Mouse (Mus musculus) heart, postnatal 14 days (tissue): ENCODE measurements around the gene Ddx28. TPM values are rescaled to one million over a fixed set of nuclear protein-coding genes. Genes with fewer than 3 reads are reported as not detected.

ENCODE experiments used
- DNase-seq, 2 experiments: peaks; one replicate each; pipeline ENCODE4 v3.0.0; 2021 to 2022
- intact Hi-C: fragments of 180-260 bp; cut with DNase I; formaldehyde crosslinking; loops from one replicate; pipeline ENCODE4 v1.15.1; 2025
- long read RNA-seq, 2 experiments: library from polyadenylated mRNA; stranded (forward); transcript quantifications; one replicate each; pipeline ENCODE4 v2.0.0; 2021
- total RNA-seq, 2 experiments: library from RNA; stranded (reverse); gene quantifications; 2 replicates each; pipeline ENCODE4 v1.2.3; 2021

Gene Ddx28
- total RNA-seq = 1 to 10 TPM; 9.5 to 9.9 TPM
- long read RNA-seq, experiment 1, transcript Ddx28-201 (1 exons, 2,262 nt) = major isoform, 28 of 28 reads
- long read RNA-seq, experiment 1, partial matches to known transcripts = 0 of 28 reads
- long read RNA-seq, experiment 1, other reads (novel, unspliced or antisense) = 0 of 28 reads
- long read RNA-seq, experiment 2, transcript Ddx28-201 (1 exons, 2,262 nt) = major isoform, 25 of 25 reads
- long read RNA-seq, experiment 2, partial matches to known transcripts = 0 of 25 reads
- long read RNA-seq, experiment 2, other reads (novel, unspliced or antisense) = 0 of 25 reads

- intact Hi-C loops = loop anchor here (2.0 to 5.0 kb wide), 2 partner anchors 111 to 304 kb away; partner anchors contain the start of genes 4933405L10Rik, Enkd1 and Pskh1
Observed at GRCm38 (mm10) chr8:106011643-106011986, at the start of gene Ddx28. Gene Ddx28, minus strand, starts transcription at chr8:106011882.

DNA sequence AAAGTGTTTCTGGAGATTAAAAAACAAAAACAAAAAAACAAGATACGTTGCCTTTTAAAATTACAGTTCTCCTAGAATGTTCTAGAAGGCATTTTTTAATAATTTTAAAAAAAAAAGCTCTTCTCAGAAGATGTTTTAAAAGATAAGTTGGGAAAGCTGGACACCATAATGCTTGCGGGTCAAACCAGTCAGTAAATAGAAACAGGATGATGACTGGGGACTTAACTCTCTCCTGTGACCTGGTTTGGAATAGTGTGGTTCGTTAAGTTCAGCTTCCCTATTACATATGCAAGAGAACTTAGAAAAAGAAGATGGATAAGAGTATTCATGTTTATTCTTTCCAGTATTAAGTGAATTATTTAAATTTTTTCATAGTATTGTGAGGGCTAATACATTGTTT is 48.8 kb upstream of the Ddx28 start:
- intact Hi-C loops = no loop called here
- DNase-seq = no peak

More at GRCm38 (mm10) chr8:106011643-106011986, at the start of gene Ddx28:
- no peak for DNase-seq

- intact Hi-C loops = no loop called here
- peak in 1 of 2 experiments; percentile 65 for DNase-seq
Observed at GRCm38 (mm10) chr8:106059613-106060371, 48.1 kb upstream of the Ddx28 start.

DNA sequence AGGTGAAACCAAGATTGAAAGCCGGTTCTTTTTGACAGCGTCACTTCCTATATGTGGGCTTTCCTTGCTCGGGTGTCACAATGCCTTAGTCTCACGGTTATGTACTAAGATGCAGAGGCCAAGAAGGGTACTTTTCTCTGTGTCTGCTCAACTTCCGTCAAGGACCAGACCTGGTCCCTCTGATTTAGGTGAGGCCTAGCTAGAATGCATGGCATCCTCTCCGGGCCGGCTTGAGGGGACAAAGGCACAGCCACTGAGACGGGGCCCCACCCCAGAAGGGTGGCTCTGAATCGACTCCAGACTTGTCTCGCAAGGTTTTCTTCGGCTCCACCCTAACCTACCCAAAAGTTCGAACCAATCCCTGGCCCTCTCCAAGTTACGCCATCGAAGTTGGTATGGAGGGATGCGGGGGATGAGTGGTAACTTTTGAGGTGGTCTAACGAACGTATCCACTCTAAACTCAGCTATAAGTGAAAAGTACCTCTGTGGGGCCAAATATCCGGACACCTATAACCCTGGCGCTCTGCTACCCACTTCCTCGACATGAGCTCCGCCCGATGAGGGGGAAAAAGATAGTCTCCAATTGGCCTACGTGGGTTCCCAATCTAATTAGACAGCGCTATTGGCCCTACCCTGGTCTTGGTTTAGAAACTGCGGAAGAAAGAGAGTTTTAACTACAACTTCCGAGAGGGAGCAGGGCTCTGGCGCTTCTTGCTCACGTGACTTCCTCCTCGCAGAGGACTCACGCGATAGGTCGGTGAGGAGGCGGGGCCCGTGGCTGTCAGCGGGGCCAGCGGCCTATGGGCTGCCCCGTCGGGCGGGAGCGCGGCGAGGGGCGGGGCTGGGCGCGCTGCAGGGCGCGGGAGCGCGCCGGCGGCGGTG is 47.3 kb upstream of the Ddx28 start, which contains the start of gene Nfatc3:
TSS of gene Nfatc3 (plus strand) at position 110 of the 882 bp plus-strand sequence.
- intact Hi-C loops = no loop called here

DNA sequence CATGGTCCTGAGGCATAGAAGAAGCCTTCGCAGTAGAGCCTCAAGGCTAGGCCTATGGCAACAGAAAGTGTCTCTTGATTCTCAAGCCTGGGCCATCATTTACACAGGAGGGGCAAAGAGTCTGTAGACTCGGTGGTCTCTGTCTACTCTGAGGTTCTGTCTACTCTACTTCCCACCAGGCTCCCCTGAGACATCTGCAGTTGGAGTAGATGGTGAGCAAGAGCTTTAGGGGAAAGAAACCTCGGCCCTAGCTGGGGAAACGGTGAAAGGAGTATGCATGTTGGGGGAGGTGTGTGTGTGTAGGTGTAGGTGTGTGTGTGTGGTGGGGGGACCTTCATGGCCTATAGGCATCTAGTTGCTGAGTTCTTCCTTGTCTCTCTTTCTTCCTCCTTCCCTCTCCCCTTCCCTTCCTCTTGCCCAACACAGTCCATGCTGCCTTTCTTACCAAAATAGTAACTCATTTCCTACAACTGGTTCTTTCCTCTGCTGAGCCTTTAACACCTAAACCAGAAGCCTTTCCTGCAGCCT is 44.8 kb upstream of the Ddx28 start:
- DNase-seq = no peak
- intact Hi-C loops = no loop called here

More for the DNA sequence above, 47.3 kb upstream of the Ddx28 start, which contains the start of gene Nfatc3:
- peak; percentile 97 to 98 for DNase-seq

DNA sequence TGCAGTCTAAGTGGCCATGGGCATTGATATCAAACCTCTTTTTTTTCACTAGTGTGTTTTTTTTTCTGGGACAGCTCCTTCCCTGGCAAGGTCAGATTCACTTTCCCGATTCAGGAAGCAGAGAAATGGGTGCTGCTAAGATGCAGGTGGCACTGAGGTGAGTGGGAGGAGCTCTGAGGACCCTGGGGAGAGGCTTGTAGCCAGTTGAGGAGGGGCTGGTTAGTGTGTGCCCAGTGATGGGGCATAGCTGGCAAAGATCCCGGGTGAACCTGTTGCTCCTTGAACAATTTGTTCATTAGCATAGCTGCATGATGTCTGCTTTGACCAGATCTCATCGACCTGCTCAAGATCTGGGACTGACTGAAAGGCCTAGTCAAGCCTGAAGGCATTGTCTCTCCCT is 43.4 kb upstream of the Ddx28 start:
- intact Hi-C loops = no loop called here

DNA sequence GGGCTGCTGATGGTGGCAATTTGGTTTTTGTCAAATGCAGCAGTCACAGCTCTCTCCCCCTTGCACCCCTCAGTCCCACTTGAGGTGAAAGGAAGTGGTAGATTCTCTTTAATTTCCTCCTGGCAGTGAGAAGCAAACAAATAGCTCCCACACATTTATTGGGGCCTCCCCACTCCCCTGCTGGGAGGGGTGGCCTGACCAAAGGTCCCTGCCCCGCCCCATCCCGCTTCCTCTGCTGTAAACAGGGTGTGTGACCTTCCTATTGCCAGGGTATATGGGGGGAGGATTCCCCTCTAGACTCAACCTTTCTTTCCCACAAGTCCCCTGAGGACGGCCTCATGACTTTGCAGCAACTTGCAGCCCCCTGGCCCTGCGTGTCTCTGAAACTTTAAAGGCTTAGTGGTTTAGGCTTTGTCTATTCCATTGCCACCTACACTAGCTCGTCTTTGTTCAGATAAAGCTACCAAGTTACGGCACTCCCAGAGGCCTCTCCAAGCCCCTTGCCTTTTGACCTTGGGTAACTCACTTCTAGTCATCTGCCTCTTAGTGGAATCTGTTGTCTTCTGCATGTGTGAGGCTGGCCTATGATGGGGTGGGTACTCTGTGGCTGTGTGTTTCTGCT is 42.6 kb upstream of the Ddx28 start:
- intact Hi-C loops = no loop called here
- peak; percentile 38 to 47 for DNase-seq

More for the DNA sequence above, 43.4 kb upstream of the Ddx28 start:
- DNase-seq = no peak

DNA sequence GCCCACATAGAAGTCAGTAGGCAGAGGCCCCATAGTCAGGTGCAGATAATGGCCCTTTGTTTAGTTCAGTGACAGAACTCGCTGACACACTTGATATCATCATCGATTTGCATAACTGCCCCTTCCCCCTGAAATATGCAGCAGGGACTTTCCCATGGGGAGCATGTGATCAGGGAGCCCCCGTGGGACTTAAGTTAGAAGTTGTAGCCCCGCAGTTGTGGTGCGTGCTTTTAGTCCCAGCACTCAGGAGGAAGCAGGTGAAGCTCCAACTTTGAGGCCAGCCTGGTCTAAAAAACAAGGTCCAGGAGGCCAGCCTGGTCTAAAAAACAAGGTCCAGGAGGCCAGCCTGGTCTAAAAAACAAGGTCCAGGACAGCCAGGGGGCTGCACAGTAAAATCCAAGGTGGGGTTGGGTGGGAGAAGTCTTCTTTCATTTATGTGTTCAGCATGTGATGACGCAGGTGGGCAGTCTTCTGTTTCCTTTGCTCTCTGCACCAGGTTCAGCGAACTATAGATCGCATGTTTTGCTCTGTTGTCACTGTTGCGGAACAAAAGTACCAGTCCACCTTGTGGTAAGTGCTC is 40.9 kb upstream of the Ddx28 start:
- intact Hi-C loops = no loop called here
- DNase-seq = no peak

DNA sequence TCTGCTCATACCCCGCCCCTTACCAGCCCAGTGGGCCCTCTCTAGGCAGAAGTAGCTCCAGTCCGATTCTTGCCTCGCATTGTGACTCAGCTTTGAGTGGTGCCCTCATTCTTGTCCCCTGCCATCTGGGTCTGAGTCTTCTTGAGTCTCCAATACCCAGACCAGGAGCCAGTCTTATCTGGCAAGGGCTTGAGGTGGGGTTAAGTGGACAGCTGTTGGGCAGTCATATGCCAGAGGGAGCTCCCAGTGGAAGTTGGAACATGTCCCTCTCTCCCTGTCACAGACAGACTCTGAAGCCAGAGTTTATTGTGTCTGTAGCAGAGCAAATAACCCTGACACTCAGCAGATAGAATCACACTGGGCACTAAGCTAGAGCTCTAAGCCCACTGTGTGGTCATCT is 39.4 kb upstream of the Ddx28 start:
- intact Hi-C loops = no loop called here
- no peak for DNase-seq

DNA sequence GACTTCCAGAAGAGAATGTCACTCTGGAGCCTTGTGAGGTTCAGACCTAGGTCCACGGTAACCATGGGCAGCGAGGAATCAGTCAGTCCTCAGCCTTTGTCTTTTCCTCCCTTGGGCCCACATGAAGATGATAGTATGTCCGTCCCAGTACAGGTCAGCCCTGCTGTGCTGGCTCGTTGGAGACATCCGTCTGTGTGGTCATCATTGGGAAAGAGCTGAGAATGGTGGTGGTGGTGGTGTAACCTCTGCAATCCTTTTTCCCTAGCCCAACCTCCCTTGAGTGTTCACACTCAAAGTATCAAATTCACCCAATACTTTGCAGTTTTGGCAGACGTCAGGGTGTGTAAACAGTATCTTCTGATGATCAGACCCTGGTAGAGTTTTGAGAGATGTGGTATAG is 38.2 kb upstream of the Ddx28 start:
- intact Hi-C loops = no loop called here
- no peak for DNase-seq

GRCm38 (mm10) chr8:106047854-106048630 is 36.4 kb upstream of the Ddx28 start:
- DNase-seq = no peak
- intact Hi-C loops = no loop called here

DNA sequence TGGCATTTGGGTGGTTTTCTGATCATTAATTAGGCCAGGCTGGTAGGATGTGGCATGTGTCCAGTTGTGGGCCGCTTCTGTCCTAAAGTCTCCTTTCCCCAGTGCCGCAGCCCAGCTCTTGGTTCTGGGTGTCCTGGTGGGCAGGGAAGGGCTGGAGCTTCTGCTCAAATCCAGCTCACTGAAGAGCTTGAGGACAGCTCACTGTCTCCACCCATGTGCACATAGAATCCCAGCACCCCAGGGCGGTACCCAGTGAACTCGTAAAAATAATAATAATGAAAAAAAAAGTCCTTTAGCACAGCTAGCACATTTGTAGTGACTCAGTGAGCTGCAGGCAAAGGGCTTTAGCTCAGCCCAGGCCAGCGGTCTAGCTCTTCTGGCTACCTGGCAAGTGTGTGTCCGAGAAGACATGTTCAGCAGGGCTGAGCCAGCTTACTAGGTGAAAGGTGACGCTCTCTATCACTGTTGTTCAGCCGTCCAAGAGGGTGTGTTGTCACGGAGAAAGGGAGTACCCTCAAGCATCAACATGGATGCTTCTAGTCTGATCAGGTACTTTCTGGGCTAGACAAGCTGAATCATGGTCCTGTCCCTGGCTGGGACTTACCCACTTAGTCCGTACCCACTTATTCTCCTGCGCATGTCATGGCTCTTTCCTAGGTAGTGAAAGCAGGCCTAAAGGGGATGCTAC is 35.3 kb upstream of the Ddx28 start:
- no peak for DNase-seq
- intact Hi-C loops = no loop called here

DNA sequence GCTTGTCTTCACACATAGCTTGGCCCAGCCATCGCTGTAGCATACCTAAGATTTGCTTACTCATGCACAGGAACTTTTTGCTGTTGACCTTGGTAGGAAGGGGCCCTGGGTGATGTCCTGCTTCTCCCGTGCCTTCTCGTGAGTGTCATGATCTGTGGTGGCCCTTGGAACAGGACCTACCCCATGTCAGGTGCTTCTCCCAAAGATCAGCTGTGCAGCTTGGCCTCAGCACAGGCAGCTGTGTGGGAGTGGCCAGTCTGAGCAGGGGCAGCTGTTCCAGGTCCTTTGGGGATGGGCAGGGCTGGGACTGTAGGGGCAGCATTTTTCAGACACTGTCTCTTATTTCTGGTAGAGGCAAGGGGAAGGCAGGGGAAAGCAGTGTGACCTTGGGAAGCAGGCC is 32.5 kb upstream of the Ddx28 start:
- peak; percentile 56 to 71 for DNase-seq
- intact Hi-C loops = no loop called here

GRCm38 (mm10) chr8:106043055-106043454 is 31.4 kb upstream of the Ddx28 start:
- no peak for DNase-seq
- intact Hi-C loops = no loop called here

- no peak for DNase-seq
- intact Hi-C loops = no loop called here
Observed at GRCm38 (mm10) chr8:106040218-106040617, 28.5 kb upstream of the Ddx28 start.

GRCm38 (mm10) chr8:106039605-106040004 is 27.9 kb upstream of the Ddx28 start:
- DNase-seq = no peak
- intact Hi-C loops = no loop called here

DNA sequence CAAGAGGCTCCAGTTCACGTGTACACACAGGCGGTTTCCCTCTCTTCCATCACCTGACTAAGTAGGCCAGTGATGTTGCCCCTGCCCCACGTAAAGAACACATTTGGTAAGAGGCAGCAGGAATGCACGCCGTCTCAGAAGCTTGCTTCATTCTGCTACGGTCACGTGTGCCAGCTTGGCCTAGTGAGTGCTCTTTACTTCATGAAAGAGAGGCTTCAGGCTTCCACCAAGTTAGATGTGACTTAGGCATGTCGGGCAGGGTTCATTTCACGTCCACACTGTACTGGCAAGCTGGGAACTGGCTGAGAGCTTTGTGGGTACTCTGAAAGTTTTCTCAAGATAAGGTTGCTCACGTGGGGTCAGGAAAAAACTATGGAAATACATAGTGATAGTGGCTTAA is 27.0 kb upstream of the Ddx28 start:
- no peak for DNase-seq
- intact Hi-C loops = no loop called here

GRCm38 (mm10) chr8:106022483-106022882 is 10.8 kb upstream of the Ddx28 start:
- intact Hi-C loops = loop anchor here (1.0 to 5.0 kb wide), 3 partner anchors 31 to 310 kb away; partner anchors contain the start of gene Dus2
- DNase-seq = peak; percentile 77 to 85
